Mouse (Mus musculus) lung, adult 2 months (tissue): ENCODE results near the gene Tfcp2. TPM values are rescaled to one million over a fixed set of nuclear protein-coding genes. Genes with fewer than 3 reads are reported as not detected.

Experiments used
- DNase-seq: peaks from one replicate; pipeline ENCODE4 v3.0.0; 2022
- H3K4me1 ChIP-seq: fragments of 200-500 bp; 2 replicates; pipeline ENCODE4 v1.6.1; 2011; ENCODE audit warnings: low read length; ENCODE audit not compliant: control insufficient read depth, insufficient read depth
- H3K4me3 ChIP-seq: fragments of 200-500 bp; replicated peaks from 2 replicates; pipeline ENCODE3; 2011; ENCODE audit warnings: low read depth, mild to moderate bottlenecking, control low read depth, low read length; ENCODE audit errors: extremely low read depth
- CTCF ChIP-seq: fragments of 200-500 bp; IDR thresholded peaks from 2 replicates; pipeline ENCODE4 v1.5.1; 2011; ENCODE audit warnings: mild to moderate bottlenecking, low read length, control low read depth; ENCODE audit not compliant: insufficient read depth
- POLR2A ChIP-seq: fragments of 200-500 bp; IDR thresholded peaks from 2 replicates; pipeline ENCODE4 v1.6.1; 2011; ENCODE audit warnings: low read depth, mild to moderate bottlenecking, control low read depth, low read length, borderline replicate concordance; ENCODE audit errors: extremely low read depth
- WGBS: fragments of 180-500 bp; shearing (Covaris S2); methylation state at CpG from one replicate; pipeline ENCODE4 v1.1.7; 2018; 5-methylcytosine and 5-hydroxymethylcytosine counted together
- polyA plus RNA-seq: library from polyadenylated mRNA; depleted of rRNA; stranded (reverse); fragments of >200 nt; gene quantifications from 2 replicates; pipeline ENCODE4 v1.2.3, GENCODE M21; 2012; rRNA removed

Tfcp2 gene
- polyA plus RNA-seq, result 7.7 and 8.2 TPM in 2 replicates

GRCm38 (mm10) chr15:100551326-100552307 lies at the start of gene Tfcp2:
Gene Tfcp2, minus strand, starts transcription at chr15:100552008.
- DNase-seq, result peak; percentile 99
- peak within 1 kb of the TSS; percentile 75 for H3K4me3 ChIP-seq
- peaks cover 4% of the 10 kb centered on the region for H3K4me1 ChIP-seq
- TF ChIP-seq POLR2A (peak; percentile 98), CTCF (no peak)
- under 1% methylated on average over 84 of the region's 84 CpGs for WGBS

- 50% methylated on average over 21 of the region's 21 CpGs for WGBS
- H3K4me1 ChIP-seq, result peaks cover 7% of the 10 kb centered on the region; the same call in 1 of the 2 replicates
- H3K4me3 ChIP-seq, result no peak overlapping the region
- no peak for DNase-seq
- no peak for TF ChIP-seq POLR2A
- TF ChIP-seq CTCF, result no peak
Measured at GRCm38 (mm10) chr15:100600696-100601272, 49.0 kb upstream of the Tfcp2 start.

GRCm38 (mm10) chr15:100600047-100600695 lies 48.4 kb upstream of the Tfcp2 start:
- DNase-seq, result peak; percentile 69
- TF ChIP-seq POLR2A, result 0 out of 2 replicates have a peak, but pooled peaks have one; percentile 27
- peak; percentile 44 for TF ChIP-seq CTCF
- H3K4me1 ChIP-seq, result peaks cover 7% of the 10 kb centered on the region; the same call in 1 of the 2 replicates
- peak overlapping the region; percentile 86 for H3K4me3 ChIP-seq
- 3% methylated on average over 35 of the region's 35 CpGs for WGBS

- no peak for TF ChIP-seq POLR2A
- TF ChIP-seq CTCF, result no peak
- H3K4me3 ChIP-seq, result peak within 1 kb of the TSS; percentile 86
- peak; percentile 72 for DNase-seq
- H3K4me1 ChIP-seq, result peaks cover 7% of the 10 kb centered on the region; the same call in 1 of the 2 replicates
- WGBS, result 1% methylated on average over 74 of the region's 76 CpGs
Measured at GRCm38 (mm10) chr15:100599276-100600046, 47.7 kb upstream of the Tfcp2 start, which contains the start of gene Pou6f1. Gene Pou6f1, minus strand, starts transcription at chr15:100599984.

GRCm38 (mm10) chr15:100598883-100599275 lies 47.1 kb upstream of the Tfcp2 start:
- DNase-seq, result peak; percentile 60
- Histone ChIP-seq H3K4me1 (peaks cover 7% of the 10 kb centered on the region; the same call in 1 of the 2 replicates), H3K4me3 (peak overlapping the region; percentile 86)
- 1% methylated on average over 12 of the region's 12 CpGs for WGBS
- TF ChIP-seq POLR2A (peak; percentile 65; the same call in 1 of the 2 replicates), CTCF (no peak)

GRCm38 (mm10) chr15:100598287-100598882 lies 46.6 kb upstream of the Tfcp2 start:
- 29% methylated on average over 9 of the region's 9 CpGs for WGBS
- H3K4me1 ChIP-seq, result peaks cover 7% of the 10 kb centered on the region; the same call in 1 of the 2 replicates
- peak overlapping the region; percentile 86 for H3K4me3 ChIP-seq
- TF ChIP-seq POLR2A (no peak), CTCF (no peak)
- DNase-seq, result peak; percentile 52

GRCm38 (mm10) chr15:100592817-100593216 lies 41.0 kb upstream of the Tfcp2 start:
- no peaks in the 10 kb centered on the region for H3K4me1 ChIP-seq
- no peak for DNase-seq
- 81% methylated on average over 6 of the region's 6 CpGs for WGBS
- TF ChIP-seq CTCF, result no peak
- no peak for TF ChIP-seq POLR2A
- no peak overlapping the region for H3K4me3 ChIP-seq

GRCm38 (mm10) chr15:100590436-100590835 lies 38.6 kb upstream of the Tfcp2 start:
- 49% methylated on average over 8 of the region's 8 CpGs for WGBS
- Histone ChIP-seq H3K4me1 (no peaks in the 10 kb centered on the region), H3K4me3 (no peak overlapping the region)
- no peak for TF ChIP-seq CTCF
- no peak for TF ChIP-seq POLR2A
- no peak for DNase-seq
